9 mouse cellular contexts compared by ENCODE assay signal in the genomic region with DNA sequence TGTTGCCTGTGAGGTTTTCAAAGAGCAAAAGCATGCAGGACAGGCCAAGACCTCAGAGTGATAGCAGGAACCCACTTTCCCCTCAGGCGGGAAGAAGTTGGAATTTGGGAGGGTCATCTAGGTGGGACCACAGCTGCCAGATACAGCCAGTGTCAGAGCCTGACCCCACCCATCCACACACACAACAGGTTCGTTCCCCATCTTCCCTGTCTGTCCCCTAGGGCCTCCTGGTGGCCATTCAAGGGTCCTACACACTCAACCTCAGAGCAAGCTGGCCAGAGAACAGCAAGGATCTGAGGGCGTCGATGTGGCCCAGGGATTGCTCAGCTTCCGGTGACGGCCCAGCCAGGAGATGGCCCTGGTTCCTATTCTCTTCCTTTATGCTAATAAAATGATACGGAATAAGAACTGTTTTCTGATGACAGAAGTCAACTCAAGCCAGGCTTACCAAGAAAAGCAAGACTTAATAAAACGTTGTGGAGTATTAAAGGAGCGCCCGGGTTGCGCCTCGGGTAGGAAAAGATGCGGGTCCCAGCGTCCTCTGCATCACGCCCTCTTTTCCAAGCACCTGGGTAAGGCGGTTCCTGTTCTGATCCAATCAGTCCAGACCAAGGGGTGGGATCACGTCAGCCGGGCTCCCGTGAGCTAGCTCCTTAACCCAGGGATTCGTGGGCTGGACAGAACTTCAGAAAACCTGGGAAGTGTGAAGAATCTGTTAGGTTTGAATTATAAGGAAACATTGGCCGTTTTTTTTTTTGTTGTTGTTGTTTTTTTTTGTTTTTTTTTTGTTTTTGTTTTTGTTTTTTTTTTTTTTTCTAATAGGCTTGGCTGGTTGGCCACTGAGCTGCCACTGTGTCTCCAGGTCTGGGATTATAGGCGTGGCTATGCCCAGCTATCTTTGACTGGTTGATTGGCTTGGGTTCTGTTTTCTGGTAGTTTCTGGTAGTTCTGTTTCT.
DNase-seq lines count a peak whose midpoint lies in the region; ATAC-seq and TF ChIP-seq lines count a peak whose summit lies in the region.
"Had no signal": no experiment of that assay in that cellular context is flagged by ENCODE, and none has a peak within 500 bp of the region (broad histone marks: within the 10 kb centered on the region; RNA-seq: fewer than 3 reads in every experiment).

No protein-coding gene starts in this region.

- H3K4me3 ChIP-seq in kidney, adult 2 months (ENCODE audit: insufficient read depth, low read depth, low read length) = no peak overlapping the region
- H3K4me3 ChIP-seq in MEL (ENCODE audit: control insufficient read depth in 1 of 2, insufficient read depth in 1 of 2, low read depth in 2 of 2, low read length in 2 of 2) = peak overlapping the region; percentile 76 to 92
- H3K4me3 ChIP-seq in embryonic facial prominence, embryonic 10.5 days = no peak overlapping the region
- no peak overlapping the region for H3K4me3 ChIP-seq in kidney, embryonic 14.5 days (ENCODE audit: low read length)

- no peaks in the 10 kb centered on the region for H3K27me3 ChIP-seq in kidney, adult 2 months (replicated peaks; ENCODE audit: control insufficient read depth, insufficient read depth, low read length)
- no peaks in the 10 kb centered on the region for H3K27me3 ChIP-seq in MEL (ENCODE audit: control insufficient read depth in 1 of 2, insufficient read depth in 2 of 2, low read length in 2 of 2)
- H3K27me3 ChIP-seq in embryonic facial prominence, embryonic 10.5 days (replicated peaks; ENCODE audit: low read depth, poor library complexity, severe bottlenecking) = peaks cover 18% of the 10 kb centered on the region
- H3K27me3 ChIP-seq in kidney, embryonic 14.5 days (ENCODE audit: control insufficient read depth, insufficient read depth, low read length) = no peaks in the 10 kb centered on the region

- WGBS in kidney, adult 2 months = 62% methylated on average over 22 of the region's 22 CpGs
- WGBS in embryonic facial prominence, embryonic 10.5 days = 25% methylated on average over 22 of the region's 22 CpGs
- WGBS in kidney, embryonic 14.5 days = 40% methylated on average over 22 of the region's 22 CpGs

- H3K9me3 ChIP-seq in MEL (replicated peaks; ENCODE audit: insufficient read depth, low read length) = no peaks in the 10 kb centered on the region
- no peaks in the 10 kb centered on the region for H3K9me3 ChIP-seq in embryonic facial prominence, embryonic 10.5 days
- no peaks in the 10 kb centered on the region for H3K9me3 ChIP-seq in kidney, embryonic 14.5 days (ENCODE audit: control insufficient read depth, low read length)
- H3K9me3 ChIP-seq: neural tube, embryonic 13.5 days had no signal

- no peak overlapping the region for H3K4me2 ChIP-seq in kidney, embryonic 14.5 days (replicated peaks; ENCODE audit: low read depth, low read length)

- H3K9ac ChIP-seq in MEL (ENCODE audit: control insufficient read depth, low read depth, low read length, poor library complexity, severe bottlenecking) = peak overlapping the region; percentile 30
- no peak overlapping the region for H3K9ac ChIP-seq in kidney, embryonic 14.5 days (ENCODE audit: low read depth, low read length)

- TF ChIP-seq CTCF in kidney, adult 2 months (conservative IDR thresholded peaks at IDR 0.05; ENCODE audit: insufficient read depth, insufficient read length, low read depth, low read length) = peak; percentile 49
- peak; percentile 81 to 87 (median 85) for TF ChIP-seq CTCF in MEL (IDR thresholded peaks at IDR 0.05 in 2 of 3, conservative IDR thresholded peaks at IDR 0.05 in 1 of 3; ENCODE audit: control insufficient read depth in 1 of 3, insufficient read depth in 1 of 3, low read depth in 2 of 3, low read length in 3 of 3, poor library complexity in 1 of 3, severe bottlenecking in 1 of 3)

- DNase-seq in kidney, adult 2 months = no peak
- DNase-seq in kidney, postnatal 10 days = no peak
- DNase-seq in MEL (ENCODE audit: low read depth, low spot score) = peak; percentile 91
- peak; percentile 58 for DNase-seq in embryonic facial prominence, embryonic 10.5 days (ENCODE audit: low spot score)
- no peak for DNase-seq in left cerebral cortex, postnatal 14 days (ENCODE audit: low spot score in 2 of 2)
- DNase-seq in gastrocnemius, postnatal 36 days = no peak

- peak; percentile 43; the same call in 1 of the 2 replicates for ATAC-seq in monocyte, adult 5-6 weeks (replicated peaks; ENCODE audit: insufficient number of reproducible peaks, low FRiP score, low TSS enrichment, poor library complexity, severe bottlenecking)
- ATAC-seq in kidney, embryonic 14.5 days (ENCODE audit: low FRiP score, low TSS enrichment) = no peak

- TF ChIP-seq EP300 in MEL (IDR thresholded peaks at IDR 0.05; ENCODE audit: low read depth in 1 of 2, low read length in 2 of 2) = no peak

- H3K4me1 ChIP-seq in kidney, adult 2 months (ENCODE audit: control insufficient read depth, insufficient read depth, low read length) = no peaks in the 10 kb centered on the region
- H3K4me1 ChIP-seq in MEL (ENCODE audit: control insufficient read depth in 1 of 2, insufficient read depth in 2 of 2, low read length in 2 of 2) = 0 out of 4 replicates have a peak, but pooled peaks cover 0 to 2% of the 10 kb centered on the region in 2 experiments
- H3K4me1 ChIP-seq in embryonic facial prominence, embryonic 10.5 days = peaks cover 17% of the 10 kb centered on the region
- 0 out of 2 replicates have a peak, but pooled peaks cover 7% of the 10 kb centered on the region for H3K4me1 ChIP-seq in kidney, embryonic 14.5 days (ENCODE audit: control insufficient read depth, insufficient read depth, low read length)

- no peak overlapping the region for H3K27ac ChIP-seq in kidney, adult 2 months (ENCODE audit: insufficient read depth, low read depth, low read length)
- H3K27ac ChIP-seq in MEL (ENCODE audit: control insufficient read depth, low read depth, low read length) = no peak overlapping the region
- no peak overlapping the region for H3K27ac ChIP-seq in embryonic facial prominence, embryonic 10.5 days (replicated peaks)
- no peak overlapping the region for H3K27ac ChIP-seq in kidney, embryonic 14.5 days (ENCODE audit: low read depth, low read length)
- H3K27ac ChIP-seq: neural tube, embryonic 13.5 days had no signal

- intact Hi-C loops in left cerebral cortex, postnatal 14 days (cut with DNase I) = no loop called here
- intact Hi-C loops in gastrocnemius, postnatal 36 days (cut with DNase I) = no loop called here

- no peaks in the 10 kb centered on the region for H3K79me2 ChIP-seq in MEL (ENCODE audit: control insufficient read depth, insufficient read depth, low read length, poor library complexity)

- TF ChIP-seq POLR2A in kidney, adult 2 months (IDR thresholded peaks at IDR 0.05; ENCODE audit: low read depth, low read length) = no peak
- no peak for TF ChIP-seq POLR2A in MEL (IDR thresholded peaks at IDR 0.05; ENCODE audit: control insufficient read depth in 1 of 2, insufficient read depth in 1 of 2, low read depth in 1 of 2, low read length in 2 of 2, poor library complexity in 1 of 2)

- TF ChIP-seq RAD21 in MEL (IDR thresholded peaks at IDR 0.05; ENCODE audit: low read depth, low read length) = peak; percentile 71

- no peaks in the 10 kb centered on the region for H3K36me3 ChIP-seq in kidney, adult 2 months (ENCODE audit: control insufficient read depth, insufficient read depth, low read length)
- H3K36me3 ChIP-seq in MEL (ENCODE audit: control insufficient read depth in 1 of 2, insufficient read depth in 2 of 2, low read length in 2 of 2) = no peaks in the 10 kb centered on the region
- H3K36me3 ChIP-seq in embryonic facial prominence, embryonic 10.5 days (replicated peaks) = no peaks in the 10 kb centered on the region
- H3K36me3 ChIP-seq in kidney, embryonic 14.5 days (ENCODE audit: control insufficient read depth, insufficient read depth, low read length) = no peaks in the 10 kb centered on the region
- H3K36me3 ChIP-seq: neural tube, embryonic 13.5 days had no signal

TF ChIP-seq in MEL, 35 proteins besides CTCF, POLR2A, EP300 and RAD21:
- TF ChIP-seq JUND (IDR thresholded peaks at IDR 0.05; ENCODE audit: low read depth, low read length) (no peak), MAZ (IDR thresholded peaks at IDR 0.05; ENCODE audit: low read depth, low read length) (0 out of 2 replicates have a peak, but pooled peaks have one; percentile 23), SIN3A (IDR thresholded peaks at IDR 0.05; ENCODE audit: low read length) (peak; percentile 43), ZC3H11A (IDR thresholded peaks at IDR 0.05; ENCODE audit: low read depth, low read length) (peak; percentile 49), ZNF384 (IDR thresholded peaks at IDR 0.05; ENCODE audit: low read depth, low read length) (peak; percentile 79), MXI1 (IDR thresholded peaks at IDR 0.05; ENCODE audit: low read depth, low read length) (peak; percentile 22), SMC3 (IDR thresholded peaks at IDR 0.05; ENCODE audit: low read depth, low read length) (peak; percentile 76), E2F4 (IDR thresholded peaks at IDR 0.05; ENCODE audit: borderline replicate concordance, low read depth, low read length) (no peak), GABPA (IDR thresholded peaks at IDR 0.05; ENCODE audit: low read depth, low read length) (no peak), TBP (IDR thresholded peaks at IDR 0.05; ENCODE audit: low read depth, low read length) (peak; percentile 42; the same call in 1 of the 2 replicates), MYC (IDR thresholded peaks at IDR 0.05; ENCODE audit: low read depth, low read length) (0 out of 2 replicates have a peak, but pooled peaks have one; percentile 26), ELF1 (IDR thresholded peaks at IDR 0.05; ENCODE audit: low read depth, low read length) (peak; percentile 35)

Comparison
In these comparisons a context has a peak if more than half of its experiments do, and no peak if none do; other contexts are left out.
1. DNase-seq: peak in MEL (single experiment) and embryonic facial prominence, embryonic 10.5 days (single experiment); none in kidney, adult 2 months (single experiment), kidney, postnatal 10 days (single experiment), left cerebral cortex, postnatal 14 days (0 of 2) and gastrocnemius, postnatal 36 days (0 of 2).
2. H3K4me3 ChIP-seq: peak in MEL (2 of 2); none in kidney, adult 2 months (single experiment), embryonic facial prominence, embryonic 10.5 days (single experiment) and kidney, embryonic 14.5 days (single experiment).